Mouse (Mus musculus): ENCODE measurements around the gene Kdelr3.

GRCm38 (mm10) chr15:79516171-79517096, at the start of gene Kdelr3:
- TF ChIP-seq CTCF (IDR thresholded peaks at IDR 0.05; ENCODE audit: low read depth) (peak; percentile 41; the same call in 1 of the 2 replicates), EP300 (optimal IDR thresholded peaks at IDR 0.05) (no peak)
